Mouse (Mus musculus): ENCODE results near the gene Tcl1b2.

DNA sequence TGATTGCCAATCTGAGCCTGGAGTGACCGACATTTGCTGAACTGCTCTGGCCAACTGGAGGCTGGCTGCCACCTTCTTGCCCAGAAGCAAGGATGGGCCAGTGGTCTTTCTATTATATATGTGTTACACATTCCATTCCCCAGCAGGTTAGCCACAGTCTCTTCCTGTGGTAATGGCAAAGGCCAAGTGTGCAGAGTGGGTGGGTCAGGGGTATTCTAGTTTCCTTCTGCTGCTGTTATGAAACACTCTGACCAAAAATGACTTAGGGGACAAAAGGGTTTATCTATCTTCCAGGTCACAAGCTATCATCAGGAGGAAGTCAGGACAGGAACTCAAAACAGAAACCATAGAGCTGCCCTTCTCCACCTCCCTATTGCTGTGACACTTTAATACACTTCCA, 29.2 kb upstream of the Tcl1b2 start:
- TF ChIP-seq EP300 (optimal IDR thresholded peaks at IDR 0.05) = no peak
- no peak for TF ChIP-seq CTCF (IDR thresholded peaks at IDR 0.05; ENCODE audit: low read depth)

Measured in stomach, postnatal 0 days (tissue).